Mouse (Mus musculus) limb, embryonic 15.5 days (tissue): ENCODE measurements around the gene Rslcan18. TPM values are rescaled to one million over a fixed set of nuclear protein-coding genes. Genes with fewer than 3 reads are reported as not detected.
"Not testable (repeated sequence)": the region's sequence is repeated elsewhere in the genome, so short reads cannot be mapped to it uniquely, and the experiment has no call there.

Experiments
- ATAC-seq: fragments of 200-750 bp; cut with Nextera tagmentation; 2 replicates; pipeline ENCODE4 v1.8.0; 2017; ENCODE audit warnings: low read depth, moderate TSS enrichment; ENCODE audit not compliant: insufficient number of reproducible peaks, low FRiP score, low TSS enrichment
- H3K27ac ChIP-seq: fragments of 300-500 bp; sonication (generic); 2 replicates; pipeline ENCODE4 v1.5.1; 2015; ENCODE audit warnings: moderate library complexity, mild to moderate bottlenecking, inconsistent platforms
- H3K27me3 ChIP-seq: fragments of 300-500 bp; sonication (generic); 2 replicates; pipeline ENCODE4 v1.6.1; 2015; ENCODE audit warnings: inconsistent platforms
- H3K36me3 ChIP-seq: fragments of 300-500 bp; sonication (generic); 2 replicates; pipeline ENCODE4 v1.6.1; 2015; ENCODE audit warnings: inconsistent platforms
- H3K4me1 ChIP-seq: fragments of 300-500 bp; sonication (generic); 2 replicates; pipeline ENCODE4 v1.6.1; 2015; ENCODE audit warnings: inconsistent platforms
- H3K4me2 ChIP-seq: fragments of 300-500 bp; sonication (generic); 2 replicates; pipeline ENCODE4 v1.6.1; 2015; ENCODE audit warnings: mild to moderate bottlenecking, inconsistent platforms
- H3K4me3 ChIP-seq: fragments of 300-500 bp; sonication (generic); 2 replicates; pipeline ENCODE4 v1.5.1; 2015; ENCODE audit warnings: mild to moderate bottlenecking, inconsistent platforms
- H3K9ac ChIP-seq: fragments of 300-500 bp; sonication (generic); 2 replicates; pipeline ENCODE4 v1.6.1; 2015; ENCODE audit warnings: inconsistent platforms
- H3K9me3 ChIP-seq: fragments of 300-500 bp; sonication (generic); 2 replicates; pipeline ENCODE4 v1.6.1; 2016; ENCODE audit warnings: inconsistent platforms
- WGBS: fragments of 180-500 bp; shearing (Covaris S2); methylation state at CpG from one replicate; pipeline ENCODE4 v1.1.7; 2015; 5-methylcytosine and 5-hydroxymethylcytosine counted together
- polyA plus RNA-seq: library from polyadenylated mRNA; unstranded; fragments of >200 nt; fragmentation: Nextera tagmentation; extraction: Ambion mirVana; gene quantifications from 2 replicates; pipeline ENCODE4 v1.2.1, GENCODE M21; 2015

Rslcan18 gene
- 0.08 and 0.27 TPM in 2 replicates for polyA plus RNA-seq

DNA sequence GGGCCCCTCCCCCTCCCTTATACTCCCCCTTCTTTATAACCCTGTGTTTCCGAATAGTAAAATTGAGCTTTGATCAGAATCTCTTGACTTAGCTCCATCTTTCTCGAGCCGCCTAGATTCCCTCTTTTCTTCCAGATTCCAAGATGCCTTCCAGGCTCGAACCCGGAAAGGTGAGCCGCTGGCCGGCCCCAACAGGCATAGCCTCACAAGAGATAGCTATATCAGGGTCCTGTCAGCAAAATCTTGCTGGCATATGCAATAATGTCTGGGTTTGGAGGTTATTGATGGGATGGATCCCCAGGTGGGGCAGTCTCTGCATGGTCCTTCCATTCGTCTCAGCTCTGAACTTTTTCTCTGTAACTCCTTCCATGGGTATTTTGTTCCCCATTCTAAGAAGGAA is at the start of gene Rslcan18:
Gene Rslcan18 (minus strand): TSS at position 101 of the 400 bp plus-strand sequence.
- not testable (repeated sequence) for H3K36me3 ChIP-seq, H3K9ac ChIP-seq, H3K9me3 ChIP-seq, H3K4me3 ChIP-seq, H3K4me2 ChIP-seq, H3K27me3 ChIP-seq, ATAC-seq, H3K4me1 ChIP-seq, H3K27ac ChIP-seq
- 93% methylated on average over 8 of the region's 8 CpGs for WGBS

DNA sequence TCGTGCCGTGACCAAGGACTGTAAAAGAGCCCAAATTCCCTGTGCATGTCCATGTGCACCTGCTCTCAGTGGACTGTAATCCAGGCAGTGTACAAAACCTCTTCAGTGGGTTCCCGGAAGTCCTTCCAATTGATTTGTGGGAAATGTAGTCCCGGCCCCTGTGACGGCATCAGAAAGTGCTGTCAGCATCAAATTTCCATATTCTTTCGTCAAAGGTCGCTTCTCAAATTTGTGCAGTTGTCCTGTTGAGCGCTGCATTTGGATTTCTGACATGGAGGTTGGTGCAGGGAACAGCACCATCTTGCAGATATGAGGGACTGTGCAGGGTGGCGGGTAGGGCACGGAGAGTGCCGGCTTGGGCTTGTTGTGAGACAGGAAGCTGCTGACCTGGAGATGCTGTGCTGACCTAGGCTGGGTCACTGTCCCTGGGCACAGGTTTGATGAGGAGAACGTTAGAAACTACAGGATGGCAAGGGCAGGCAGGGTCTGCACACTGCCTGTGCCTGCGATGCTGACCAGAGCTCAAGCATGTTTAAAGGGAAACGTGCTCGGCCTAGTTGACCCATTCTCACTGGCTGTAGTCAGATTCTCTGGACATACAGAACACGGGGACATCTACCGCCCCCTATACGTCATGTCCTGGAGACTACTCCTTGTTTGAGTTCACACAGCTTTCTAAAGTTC is 12.1 kb upstream of the Rslcan18 start:
- Histone ChIP-seq H3K36me3 (no peaks in the 10 kb centered on the region), H3K27ac (peak overlapping the region; percentile 27; the same call in 1 of the 2 replicates), H3K27me3 (no peaks in the 10 kb centered on the region), H3K4me1 (peaks cover 7% of the 10 kb centered on the region; the same call in 1 of the 2 replicates), H3K4me2 (peak overlapping the region; percentile 75), H3K9ac (peak overlapping the region; percentile 68), H3K4me3 (peak overlapping the region; percentile 69), H3K9me3 (no peaks in the 10 kb centered on the region)
- under 1% methylated on average over 18 of the region's 18 CpGs for WGBS
- ATAC-seq, result peak; percentile 80

DNA sequence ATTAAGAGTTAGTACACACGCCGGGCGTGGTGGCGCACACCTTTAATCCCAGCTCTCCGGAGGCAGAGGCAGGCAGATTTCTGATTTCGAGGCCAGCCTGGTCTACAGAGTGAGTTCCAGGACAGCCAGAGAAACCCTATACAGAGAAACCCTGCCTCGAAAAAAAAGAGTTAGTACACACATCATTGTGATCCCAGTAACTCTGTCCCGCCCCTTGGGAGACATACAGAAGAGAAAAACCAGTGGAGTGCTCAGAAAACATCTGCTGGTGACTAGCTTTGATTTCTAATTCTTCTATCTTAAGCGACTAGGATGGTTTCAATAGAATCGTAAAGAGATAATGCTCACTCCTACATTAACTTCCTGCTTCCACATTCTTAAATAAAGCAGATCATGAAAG is 11.4 kb upstream of the Rslcan18 start:
- not testable (repeated sequence) for H3K4me3 ChIP-seq, H3K27ac ChIP-seq, H3K27me3 ChIP-seq, H3K4me1 ChIP-seq, H3K4me2 ChIP-seq, H3K9me3 ChIP-seq, H3K9ac ChIP-seq, ATAC-seq, H3K36me3 ChIP-seq
- WGBS, result 76% methylated on average over 10 of the region's 10 CpGs

DNA sequence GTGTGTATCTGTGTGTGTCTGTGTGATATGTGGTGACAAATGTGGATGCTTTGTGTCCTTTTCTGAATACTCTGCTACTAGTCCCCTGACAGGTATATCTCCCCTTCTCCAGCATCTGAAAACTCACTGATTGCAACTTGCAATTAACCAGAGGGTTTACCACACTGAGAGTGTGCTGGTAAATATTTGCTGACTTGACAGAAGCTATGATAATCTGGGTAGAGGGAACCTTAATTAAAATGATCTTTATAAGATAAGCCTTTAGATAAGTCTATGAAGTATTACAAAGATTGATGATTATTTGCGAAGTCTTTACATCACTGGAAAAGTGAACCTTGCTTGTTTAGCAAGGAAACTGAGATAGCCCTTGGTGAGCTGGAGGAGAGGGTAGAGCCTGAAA is 8.4 kb upstream of the Rslcan18 start:
- no peak for ATAC-seq
- WGBS, result 88% methylated on average over 1 of the region's 1 CpGs
- no peaks in the 10 kb centered on the region for H3K27me3 ChIP-seq

DNA sequence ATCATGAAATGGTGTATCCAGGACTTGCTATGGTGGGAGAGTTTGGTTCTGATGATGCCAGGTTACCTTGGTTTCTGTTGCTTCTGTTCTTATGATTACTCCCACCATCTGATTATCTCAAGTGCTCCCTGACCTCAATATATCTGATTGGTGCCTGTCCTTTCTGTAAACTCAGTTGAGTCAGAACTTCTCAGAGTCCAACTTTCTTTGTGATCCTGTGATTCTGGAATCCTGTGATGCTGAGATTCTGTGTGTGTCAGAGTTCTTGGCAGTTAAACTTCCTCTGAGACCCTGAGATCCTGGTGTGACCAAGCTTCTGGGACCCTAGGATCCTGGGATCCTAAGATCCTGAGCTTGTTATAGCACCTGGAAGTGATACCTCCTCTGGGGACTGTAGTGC is 5.3 kb upstream of the Rslcan18 start, which contains the start of gene Zfp759:
Gene Zfp759 (plus strand): TSS at position 301 of the 400 bp plus-strand sequence.
- not testable (repeated sequence) for H3K4me2 ChIP-seq, H3K4me3 ChIP-seq, H3K27me3 ChIP-seq, H3K27ac ChIP-seq, H3K9ac ChIP-seq, H3K4me1 ChIP-seq, ATAC-seq, H3K36me3 ChIP-seq, H3K9me3 ChIP-seq

More for the DNA sequence above, 8.4 kb upstream of the Rslcan18 start:
- no peak overlapping the region for H3K4me3 ChIP-seq
- H3K9ac ChIP-seq, result no peak overlapping the region
- H3K4me1 ChIP-seq, result peaks cover 7% of the 10 kb centered on the region; the same call in 1 of the 2 replicates
- no peak overlapping the region for H3K4me2 ChIP-seq
- H3K9me3 ChIP-seq, result no peaks in the 10 kb centered on the region
- no peaks in the 10 kb centered on the region for H3K36me3 ChIP-seq
- H3K27ac ChIP-seq, result no peak overlapping the region

DNA sequence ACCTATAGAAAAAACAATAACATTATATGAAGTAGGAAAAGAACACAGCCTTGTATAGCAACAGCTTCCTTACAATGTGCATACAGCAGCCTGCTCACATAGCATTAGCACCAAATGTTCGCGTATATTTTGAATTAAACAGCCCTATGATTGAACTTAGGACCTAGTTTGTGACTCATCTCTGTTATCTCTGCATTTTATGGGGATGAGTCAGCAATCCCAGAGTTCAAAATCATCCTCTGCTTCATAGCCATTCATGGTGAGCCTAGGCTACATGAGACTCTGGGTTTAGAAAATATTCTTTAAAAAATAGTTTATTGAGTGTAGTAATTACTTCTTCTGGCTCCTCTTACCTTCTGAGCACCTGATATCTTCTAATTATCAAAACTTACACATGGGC is 2.8 kb downstream of the Rslcan18 start:
- no peak for ATAC-seq

DNA sequence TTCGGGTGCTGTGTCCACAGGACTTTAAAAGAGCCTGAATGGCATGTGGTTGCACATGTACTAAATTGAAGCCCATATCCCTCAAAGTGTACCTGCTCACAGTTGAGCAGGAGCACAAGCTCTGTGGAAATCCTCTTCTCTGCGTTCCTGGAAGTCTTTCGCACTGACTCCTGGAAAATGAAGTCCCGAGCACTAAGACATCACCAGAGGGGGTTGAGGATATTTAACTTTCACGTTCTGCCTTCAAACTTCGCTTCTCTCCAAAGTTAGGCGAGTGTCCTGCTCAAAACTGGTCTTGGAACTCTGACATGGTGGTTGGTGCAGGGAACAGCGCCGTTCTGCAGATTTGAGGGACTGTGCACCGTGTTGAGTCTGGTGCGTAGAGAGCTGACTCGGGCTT is 4.0 kb downstream of the Rslcan18 start:
- ATAC-seq, result no peak
- Histone ChIP-seq H3K4me3 (no peak overlapping the region), H3K9me3 (no peaks in the 10 kb centered on the region), H3K36me3 (no peaks in the 10 kb centered on the region), H3K4me1 (peaks cover 9% of the 10 kb centered on the region), H3K27me3 (no peaks in the 10 kb centered on the region), H3K27ac (no peak overlapping the region), H3K4me2 (no peak overlapping the region), H3K9ac (no peak overlapping the region)
- WGBS, result 80% methylated on average over 12 of the region's 12 CpGs

More for the DNA sequence above, 2.8 kb downstream of the Rslcan18 start:
- H3K4me2 ChIP-seq, result no peak overlapping the region
- H3K27ac ChIP-seq, result no peak overlapping the region
- H3K36me3 ChIP-seq, result no peaks in the 10 kb centered on the region
- H3K27me3 ChIP-seq, result no peaks in the 10 kb centered on the region
- H3K4me1 ChIP-seq, result peaks cover 3% of the 10 kb centered on the region; the same call in 1 of the 2 replicates
- 87% methylated on average over 2 of the region's 2 CpGs for WGBS
- H3K9me3 ChIP-seq, result no peaks in the 10 kb centered on the region
- no peak overlapping the region for H3K9ac ChIP-seq
- H3K4me3 ChIP-seq, result no peak overlapping the region

DNA sequence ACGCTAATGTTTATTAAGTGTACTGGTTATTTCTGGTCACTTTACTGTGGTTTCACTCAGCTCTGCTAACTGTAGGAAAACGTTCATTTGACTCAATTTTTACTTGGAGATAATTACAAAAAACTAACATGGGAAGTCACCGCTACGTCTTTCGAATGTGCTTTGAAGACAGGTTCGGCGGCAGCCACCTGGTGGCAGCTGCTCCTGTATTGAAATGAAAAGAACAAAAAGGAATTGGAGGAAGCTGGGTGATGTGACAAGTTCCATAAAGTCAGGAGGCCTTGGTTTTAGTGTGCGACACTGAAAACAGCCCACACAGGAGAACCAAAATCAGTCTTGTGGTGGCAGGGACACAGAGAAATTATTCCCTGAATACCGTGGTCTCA is 7.2 kb downstream of the Rslcan18 start:
- WGBS, result 4% methylated on average over 9 of the region's 9 CpGs
- H3K9me3 ChIP-seq, result no peaks in the 10 kb centered on the region; the same call in 1 of the 2 replicates
- H3K4me2 ChIP-seq, result peak overlapping the region; percentile 76
- H3K9ac ChIP-seq, result no peak overlapping the region
- peaks cover 9% of the 10 kb centered on the region for H3K4me1 ChIP-seq
- peak overlapping the region; percentile 95 for H3K27ac ChIP-seq
- H3K4me3 ChIP-seq, result peak overlapping the region; percentile 67
- ATAC-seq, result peak; percentile 54; the same call in 1 of the 2 replicates
- no peaks in the 10 kb centered on the region for H3K27me3 ChIP-seq
- H3K36me3 ChIP-seq, result peaks cover 9% of the 10 kb centered on the region

DNA sequence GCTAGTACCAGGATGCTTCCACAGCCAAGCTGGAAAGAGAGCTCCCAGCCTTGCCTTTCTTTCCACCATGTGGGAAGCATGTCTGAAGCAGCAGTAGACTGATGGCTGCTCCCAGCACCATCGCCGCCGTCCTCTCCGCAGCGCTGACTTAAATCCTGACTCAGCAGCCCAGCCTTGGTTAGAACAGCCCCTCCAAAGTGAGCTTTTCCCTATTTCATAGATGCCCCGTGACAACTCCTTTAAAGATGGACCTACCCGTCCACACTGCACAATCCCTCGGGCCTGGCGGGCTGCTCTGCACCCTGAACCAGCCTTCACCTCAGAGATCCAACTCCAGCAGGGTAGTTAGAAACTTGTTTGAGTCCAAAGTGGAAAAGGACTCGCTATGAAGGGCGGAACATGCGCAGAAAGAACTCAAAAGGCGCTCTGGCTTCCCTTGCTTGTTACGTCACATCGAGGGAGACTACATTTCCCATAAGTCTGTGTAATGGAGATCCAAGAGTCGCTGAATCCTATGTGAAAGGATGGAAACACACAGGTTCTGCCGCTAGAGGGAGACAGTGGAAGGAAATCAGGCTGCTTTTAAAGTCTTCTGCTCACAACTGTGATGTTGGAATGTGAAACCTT is 7.8 kb downstream of the Rslcan18 start, which contains the start of gene Gm28557:
Gene Gm28557 (minus strand): TSS at position 411 of the 627 bp plus-strand sequence.
- Histone ChIP-seq H3K27ac (peak within 1 kb of the TSS; percentile 95), H3K4me3 (peak within 1 kb of the TSS; percentile 67), H3K36me3 (peaks cover 9% of the 10 kb centered on the region), H3K4me1 (peaks cover 9% of the 10 kb centered on the region), H3K9ac (peak within 1 kb of the TSS; percentile 81), H3K27me3 (no peaks in the 10 kb centered on the region), H3K9me3 (no peaks in the 10 kb centered on the region; the same call in 1 of the 2 replicates), H3K4me2 (peak within 1 kb of the TSS; percentile 76)
- 0% methylated on average over 17 of the region's 17 CpGs for WGBS
- peak; percentile 96 for ATAC-seq

DNA sequence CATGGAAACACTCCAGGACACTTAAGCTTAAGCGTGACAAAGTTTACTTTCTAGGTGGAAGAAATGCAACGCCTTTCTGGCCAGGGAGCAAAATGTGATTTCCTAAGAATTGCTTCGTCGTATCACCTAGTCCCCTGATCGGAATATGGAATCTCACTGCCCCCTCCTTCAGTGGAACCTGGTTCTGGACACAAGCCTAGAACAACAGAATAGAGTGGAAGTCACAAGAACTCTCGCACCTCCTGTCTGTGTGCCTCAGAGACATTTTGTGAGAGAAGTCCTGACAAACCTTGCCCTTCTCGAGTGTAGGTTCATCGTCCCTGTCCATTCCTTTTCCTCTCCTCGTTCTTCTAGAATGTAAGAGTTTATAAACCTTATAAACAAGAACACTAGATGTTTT is 8.4 kb downstream of the Rslcan18 start:
- H3K9me3 ChIP-seq, result no peaks in the 10 kb centered on the region; the same call in 1 of the 2 replicates

DNA sequence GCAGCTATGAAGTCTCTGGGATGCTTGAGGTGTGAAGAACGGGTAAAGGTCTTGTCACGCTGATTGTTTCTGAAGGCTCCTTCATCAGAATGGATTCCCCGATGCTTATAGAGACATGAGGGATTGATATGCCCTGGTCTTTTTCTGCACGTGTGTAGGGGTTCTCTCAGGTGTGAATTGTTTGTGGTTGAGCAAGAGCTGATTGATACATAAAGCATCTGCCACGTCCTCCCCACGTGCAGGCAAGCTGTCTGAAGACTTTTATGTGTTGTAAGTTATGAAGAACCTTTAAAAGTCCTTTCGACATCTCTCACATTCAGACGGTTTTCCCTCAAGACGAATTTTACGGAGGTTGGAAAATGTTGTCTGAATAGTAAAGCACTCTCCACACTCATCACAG is 18.2 kb downstream of the Rslcan18 start, which contains the start of gene Zfp708:
Gene Zfp708 (minus strand): TSS at position 101 of the 400 bp plus-strand sequence.
- ATAC-seq, result no peak

More for the DNA sequence above, 8.4 kb downstream of the Rslcan18 start:
- Histone ChIP-seq H3K36me3 (peaks cover 9% of the 10 kb centered on the region), H3K4me3 (peak overlapping the region; percentile 67), H3K4me2 (peak overlapping the region; percentile 76), H3K27ac (peak overlapping the region; percentile 95), H3K4me1 (peaks cover 9% of the 10 kb centered on the region), H3K9ac (peak overlapping the region; percentile 81), H3K27me3 (no peaks in the 10 kb centered on the region)
- no peak for ATAC-seq
- WGBS, result 53% methylated on average over 9 of the region's 9 CpGs

DNA sequence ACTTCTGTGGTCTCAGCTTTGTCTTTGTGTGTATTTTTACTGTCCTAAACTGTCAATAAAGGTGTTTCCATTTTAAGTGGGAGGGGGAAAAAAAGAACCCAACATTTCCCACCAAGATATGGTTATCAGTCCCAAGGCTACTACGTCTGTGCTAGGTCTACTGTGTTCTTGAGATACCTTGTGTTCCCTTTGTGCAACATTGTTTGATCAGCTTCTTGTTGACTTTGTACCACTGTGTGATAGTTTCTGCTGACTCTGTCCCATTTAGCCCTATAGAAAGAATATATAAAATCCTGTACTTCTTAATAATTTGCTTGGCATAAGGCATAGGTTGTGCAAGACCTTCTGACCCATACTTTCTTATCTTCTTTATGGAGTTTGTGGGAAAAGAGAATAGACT is 25.9 kb downstream of the Rslcan18 start:
- Histone ChIP-seq H3K9ac (no peak overlapping the region), H3K4me1 (no peaks in the 10 kb centered on the region), H3K4me2 (no peak overlapping the region), H3K9me3 (no peaks in the 10 kb centered on the region), H3K4me3 (no peak overlapping the region), H3K36me3 (peaks cover 3% of the 10 kb centered on the region; the same call in 1 of the 2 replicates), H3K27ac (no peak overlapping the region), H3K27me3 (no peaks in the 10 kb centered on the region)
- ATAC-seq, result no peak
- 88% methylated on average over 1 of the region's 1 CpGs for WGBS

More for the DNA sequence above, 18.2 kb downstream of the Rslcan18 start, which contains the start of gene Zfp708:
- Histone ChIP-seq H3K36me3 (0 out of 2 replicates have a peak, but pooled peaks cover 10% of the 10 kb centered on the region), H3K9ac (no peak within 1 kb of the TSS), H3K4me1 (no peaks in the 10 kb centered on the region), H3K9me3 (no peaks in the 10 kb centered on the region), H3K4me3 (no peak within 1 kb of the TSS), H3K27ac (no peak within 1 kb of the TSS), H3K4me2 (no peak within 1 kb of the TSS), H3K27me3 (no peaks in the 10 kb centered on the region)
- 84% methylated on average over 10 of the region's 10 CpGs for WGBS
